Mouse (Mus musculus): ENCODE data around the gene Arhgef17. TPM values are rescaled to one million over a fixed set of nuclear protein-coding genes. Genes with fewer than 3 reads are reported as not detected.
"Not testable (repeated sequence)": the region's sequence is repeated elsewhere in the genome, so short reads cannot be mapped to it uniquely, and the experiment has no call there.

The Arhgef17 gene
- total RNA-seq, 2 experiments from 2014 or later = 136 to 141 TPM

GRCm38 (mm10) chr7:100849508-100849907 is 82.4 kb downstream of the Arhgef17 start:
- DNase-seq (ENCODE audit: low spot score in 2 of 2) = no peak

GRCm38 (mm10) chr7:100848744-100849143 is 83.2 kb downstream of the Arhgef17 start:
- DNase-seq (ENCODE audit: low spot score in 2 of 2) = peak; percentile 81 to 82

GRCm38 (mm10) chr7:100847131-100847530 is 84.8 kb downstream of the Arhgef17 start:
- DNase-seq (ENCODE audit: low spot score in 2 of 2) = no peak

- not testable (repeated sequence) for DNase-seq (ENCODE audit: low spot score in 2 of 2)
These were observed 85.9 kb downstream of the Arhgef17 start for GRCm38 (mm10) chr7:100846033-100846432.

- DNase-seq (ENCODE audit: low spot score in 2 of 2) = peak in 1 of 2 experiments; percentile 60
These were observed 86.5 kb downstream of the Arhgef17 start for GRCm38 (mm10) chr7:100845412-100845811.

GRCm38 (mm10) chr7:100845026-100845400 is 86.9 kb downstream of the Arhgef17 start:
- DNase-seq (ENCODE audit: low spot score in 2 of 2) = no peak

GRCm38 (mm10) chr7:100844385-100845025 is 87.4 kb downstream of the Arhgef17 start:
- no peak for DNase-seq (ENCODE audit: low spot score in 2 of 2)

- DNase-seq (ENCODE audit: low spot score in 2 of 2) = no peak
These were observed 88.0 kb downstream of the Arhgef17 start for GRCm38 (mm10) chr7:100843866-100844265.

- no peak for DNase-seq (ENCODE audit: low spot score in 2 of 2)
These were observed 89.7 kb downstream of the Arhgef17 start for GRCm38 (mm10) chr7:100842175-100842574.

GRCm38 (mm10) chr7:100841608-100842007 is 90.3 kb downstream of the Arhgef17 start:
- no peak for DNase-seq (ENCODE audit: low spot score in 2 of 2)

GRCm38 (mm10) chr7:100840906-100841305 is 91.0 kb downstream of the Arhgef17 start:
- no peak for DNase-seq (ENCODE audit: low spot score in 2 of 2)

- no peak for DNase-seq (ENCODE audit: low spot score in 2 of 2)
These were observed 92.1 kb downstream of the Arhgef17 start for GRCm38 (mm10) chr7:100839632-100840402.

- no peak for DNase-seq (ENCODE audit: low spot score in 2 of 2)
These were observed 94.2 kb downstream of the Arhgef17 start for GRCm38 (mm10) chr7:100837701-100838100.

- DNase-seq (ENCODE audit: low spot score in 2 of 2) = no peak
These were observed 95.2 kb downstream of the Arhgef17 start for GRCm38 (mm10) chr7:100836657-100837056.

- DNase-seq (ENCODE audit: low spot score in 2 of 2) = no peak
These were observed 96.2 kb downstream of the Arhgef17 start for GRCm38 (mm10) chr7:100835711-100836110.

GRCm38 (mm10) chr7:100835168-100835567 is 96.7 kb downstream of the Arhgef17 start:
- no peak for DNase-seq (ENCODE audit: low spot score in 2 of 2)

- no peak for DNase-seq (ENCODE audit: low spot score in 2 of 2)
These were observed 98.0 kb downstream of the Arhgef17 start for GRCm38 (mm10) chr7:100833859-100834258.

- no peak for DNase-seq (ENCODE audit: low spot score in 2 of 2)
These were observed 103.4 kb downstream of the Arhgef17 start for GRCm38 (mm10) chr7:100828549-100828948.

GRCm38 (mm10) chr7:100824661-100825060 is 107.2 kb downstream of the Arhgef17 start:
- no peak for DNase-seq (ENCODE audit: low spot score in 2 of 2)
